Mouse (Mus musculus): ENCODE measurements around the gene Prim2. TPM values are rescaled to one million over a fixed set of nuclear protein-coding genes. Genes with fewer than 3 reads are reported as not detected.
"Not testable (repeated sequence)": the region's sequence is repeated elsewhere in the genome, so short reads cannot be mapped to it uniquely, and the experiment has no call there.

Gene Prim2
- polyA plus RNA-seq, 1 experiment = 15.6 TPM

- H3K27ac ChIP-seq (ENCODE audit: insufficient read depth, low read depth, low read length) = no peak overlapping the region
- H3K4me1 ChIP-seq (ENCODE audit: control insufficient read depth, insufficient read depth, low read length) = peaks cover 2% of the 10 kb centered on the region; the same call in 1 of the 2 replicates
- TF ChIP-seq POLR2A (IDR thresholded peaks at IDR 0.05; ENCODE audit: borderline replicate concordance, low read depth, low read length) = no peak
- no peak for TF ChIP-seq CTCF (IDR thresholded peaks at IDR 0.05; ENCODE audit: low read depth, low read length)
- H3K4me3 ChIP-seq (ENCODE audit: insufficient read depth, low read length) = no peak overlapping the region
These were observed 49.4 kb downstream of the Prim2 start for GRCm38 (mm10) chr1:33620091-33620788.

DNA sequence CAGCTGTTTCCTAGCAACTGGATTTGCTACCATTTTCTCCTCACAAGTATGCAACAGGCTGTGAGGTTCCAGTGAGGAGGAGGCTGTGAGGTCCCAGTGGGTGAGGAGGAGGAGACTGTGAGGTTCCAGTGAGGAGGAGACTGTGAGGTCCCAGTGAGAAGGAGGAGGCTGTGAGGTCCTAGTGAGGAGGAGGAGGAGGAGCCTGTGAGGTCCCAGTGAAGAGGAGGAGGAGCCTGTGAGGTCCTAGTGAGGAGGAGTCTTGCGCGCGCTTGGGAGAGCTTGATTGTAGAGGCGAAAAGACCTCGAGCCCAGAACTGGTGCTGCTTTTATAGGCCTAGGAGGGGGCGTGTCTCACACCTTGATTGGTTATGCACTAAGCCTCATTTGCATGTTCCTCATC, 53.0 kb downstream of the Prim2 start:
- not testable (repeated sequence) for H3K27ac ChIP-seq (ENCODE audit: insufficient read depth, low read depth, low read length); H3K4me1 ChIP-seq (ENCODE audit: control insufficient read depth, insufficient read depth, low read length); H3K4me3 ChIP-seq (ENCODE audit: insufficient read depth, low read length)

GRCm38 (mm10) chr1:33612100-33612499, 57.5 kb downstream of the Prim2 start:
- Histone ChIP-seq H3K27ac (ENCODE audit: insufficient read depth, low read depth, low read length) (no peak overlapping the region), H3K4me3 (ENCODE audit: insufficient read depth, low read length) (no peak overlapping the region), H3K4me1 (ENCODE audit: control insufficient read depth, insufficient read depth, low read length) (peaks cover 3% of the 10 kb centered on the region)
- TF ChIP-seq CTCF (IDR thresholded peaks at IDR 0.05; ENCODE audit: low read depth, low read length) (no peak), POLR2A (IDR thresholded peaks at IDR 0.05; ENCODE audit: borderline replicate concordance, low read depth, low read length) (no peak)

GRCm38 (mm10) chr1:33610026-33610721, 59.4 kb downstream of the Prim2 start:
- H3K27ac ChIP-seq (ENCODE audit: insufficient read depth, low read depth, low read length) = no peak overlapping the region
- TF ChIP-seq POLR2A (IDR thresholded peaks at IDR 0.05; ENCODE audit: borderline replicate concordance, low read depth, low read length) (no peak), CTCF (IDR thresholded peaks at IDR 0.05; ENCODE audit: low read depth, low read length) (no peak)
- peaks cover 3% of the 10 kb centered on the region for H3K4me1 ChIP-seq (ENCODE audit: control insufficient read depth, insufficient read depth, low read length)
- no peak overlapping the region for H3K4me3 ChIP-seq (ENCODE audit: insufficient read depth, low read length)

DNA sequence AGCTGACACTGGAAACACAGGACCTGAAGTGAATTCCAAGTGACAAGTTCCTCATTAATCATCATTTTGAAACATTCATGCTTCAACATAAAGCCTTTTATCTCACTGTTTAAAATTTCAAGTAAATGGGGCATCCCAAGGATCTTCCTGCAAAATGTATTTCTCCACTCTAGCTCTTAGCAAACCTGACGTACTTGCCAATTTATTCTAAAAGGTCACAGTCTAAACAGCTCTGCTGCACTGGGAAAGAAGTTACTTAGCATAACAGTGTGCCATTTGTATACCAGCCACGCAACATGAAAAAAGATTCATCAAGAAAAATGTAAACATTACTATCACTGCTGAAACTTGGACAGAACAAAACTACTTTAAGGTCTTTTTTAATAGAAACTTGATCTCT, 61.5 kb downstream of the Prim2 start:
- no peak overlapping the region for H3K27ac ChIP-seq (ENCODE audit: insufficient read depth, low read depth, low read length)
- H3K4me3 ChIP-seq (ENCODE audit: insufficient read depth, low read length) = no peak overlapping the region
- no peak for TF ChIP-seq CTCF (IDR thresholded peaks at IDR 0.05; ENCODE audit: low read depth, low read length)
- TF ChIP-seq POLR2A (IDR thresholded peaks at IDR 0.05; ENCODE audit: borderline replicate concordance, low read depth, low read length) = no peak
- peaks cover 3% of the 10 kb centered on the region for H3K4me1 ChIP-seq (ENCODE audit: control insufficient read depth, insufficient read depth, low read length)

GRCm38 (mm10) chr1:33604087-33604699, 65.4 kb downstream of the Prim2 start:
- Histone ChIP-seq H3K27ac (ENCODE audit: insufficient read depth, low read depth, low read length) (no peak overlapping the region), H3K4me1 (ENCODE audit: control insufficient read depth, insufficient read depth, low read length) (no peaks in the 10 kb centered on the region), H3K4me3 (ENCODE audit: insufficient read depth, low read length) (no peak overlapping the region)
- TF ChIP-seq CTCF (IDR thresholded peaks at IDR 0.05; ENCODE audit: low read depth, low read length) (no peak), POLR2A (IDR thresholded peaks at IDR 0.05; ENCODE audit: borderline replicate concordance, low read depth, low read length) (no peak)

- H3K4me1 ChIP-seq (ENCODE audit: control insufficient read depth, insufficient read depth, low read length) = no peaks in the 10 kb centered on the region
These were observed 69.9 kb downstream of the Prim2 start for GRCm38 (mm10) chr1:33599698-33600097.

GRCm38 (mm10) chr1:33599019-33599667, 70.5 kb downstream of the Prim2 start:
- Histone ChIP-seq H3K4me3 (ENCODE audit: insufficient read depth, low read length) (no peak overlapping the region), H3K27ac (ENCODE audit: insufficient read depth, low read depth, low read length) (no peak overlapping the region), H3K4me1 (ENCODE audit: control insufficient read depth, insufficient read depth, low read length) (no peaks in the 10 kb centered on the region)
- no peak for TF ChIP-seq CTCF (IDR thresholded peaks at IDR 0.05; ENCODE audit: low read depth, low read length)
- no peak for TF ChIP-seq POLR2A (IDR thresholded peaks at IDR 0.05; ENCODE audit: borderline replicate concordance, low read depth, low read length)

More at GRCm38 (mm10) chr1:33599698-33600097, 69.9 kb downstream of the Prim2 start:
- TF ChIP-seq CTCF (IDR thresholded peaks at IDR 0.05; ENCODE audit: low read depth, low read length) (no peak), POLR2A (IDR thresholded peaks at IDR 0.05; ENCODE audit: borderline replicate concordance, low read depth, low read length) (no peak)
- Histone ChIP-seq H3K4me3 (ENCODE audit: insufficient read depth, low read length) (no peak overlapping the region), H3K27ac (ENCODE audit: insufficient read depth, low read depth, low read length) (no peak overlapping the region)

- no peak overlapping the region for H3K4me3 ChIP-seq (ENCODE audit: insufficient read depth, low read length)
- no peak for TF ChIP-seq CTCF (IDR thresholded peaks at IDR 0.05; ENCODE audit: low read depth, low read length)
- TF ChIP-seq POLR2A (IDR thresholded peaks at IDR 0.05; ENCODE audit: borderline replicate concordance, low read depth, low read length) = no peak
- H3K27ac ChIP-seq (ENCODE audit: insufficient read depth, low read depth, low read length) = no peak overlapping the region
- H3K4me1 ChIP-seq (ENCODE audit: control insufficient read depth, insufficient read depth, low read length) = peaks cover 3% of the 10 kb centered on the region; the same call in 1 of the 2 replicates
These were observed 72.6 kb downstream of the Prim2 start for GRCm38 (mm10) chr1:33597043-33597442.

All from bone marrow macrophage, adult 2 months (primary cell).